Mouse (Mus musculus) E14TG2a.4 (cell line): ENCODE results near the gene Ppp1r36.

ENCODE experiments used
- CTCF ChIP-seq: conservative IDR thresholded peaks from 2 replicates; pipeline ENCODE4 v1.5.1; 2014; ENCODE audit warnings: low read length
- NANOG ChIP-seq: IDR thresholded peaks from 2 replicates; pipeline ENCODE4 v1.6.1; 2014; ENCODE audit warnings: borderline replicate concordance, low read length, mixed read lengths
- POU5F1 ChIP-seq: IDR thresholded peaks from 2 replicates; pipeline ENCODE4 v1.6.1; 2014; ENCODE audit warnings: low read length, borderline replicate concordance

GRCm38 (mm10) chr12:76473562-76474245, 56.4 kb downstream of the Ppp1r36 start:
- TF ChIP-seq CTCF, result no peak
- TF ChIP-seq NANOG, result no peak
- no peak for TF ChIP-seq POU5F1
